Mouse (Mus musculus) liver, postnatal 0 days (tissue): ENCODE results near the gene Mrpl9.

ENCODE experiments used
- CTCF ChIP-seq: sonication (generic); IDR thresholded peaks from 2 replicates; pipeline ENCODE4 v1.5.1; 2016; ENCODE audit warnings: antibody characterized with exemption, low read depth
- EP300 ChIP-seq: IDR thresholded peaks from 2 replicates; pipeline ENCODE4 v1.6.1; 2016; ENCODE audit warnings: antibody characterized with exemption, low read depth, mild to moderate bottlenecking

DNA sequence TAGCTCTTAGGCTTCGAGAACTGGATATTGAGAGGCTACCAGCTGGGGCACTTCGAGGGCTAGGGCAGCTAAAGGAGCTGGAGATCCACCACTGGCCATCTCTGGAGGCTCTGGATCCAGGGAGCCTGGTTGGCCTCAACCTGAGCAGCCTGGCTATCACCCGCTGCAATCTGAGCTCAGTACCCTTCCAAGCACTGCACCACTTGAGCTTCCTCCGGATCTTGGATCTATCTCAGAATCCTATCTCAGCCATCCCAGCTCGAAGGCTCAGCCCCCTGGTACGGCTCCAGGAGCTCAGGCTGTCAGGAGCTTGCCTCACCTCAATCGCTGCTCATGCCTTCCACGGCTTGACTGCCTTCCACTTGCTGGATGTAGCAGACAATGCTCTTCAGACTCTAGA, 40.7 kb upstream of the Mrpl9 start:
- TF ChIP-seq CTCF = no peak
- no peak for TF ChIP-seq EP300
